ENCODE assay signal across 13 mouse cellular contexts in genomic region chr5:36174569-36175115, GRCm38 (mm10). TPM values are rescaled to one million over a fixed set of nuclear protein-coding genes. Genes with fewer than 3 reads are reported as not detected.
DNase-seq lines count a peak whose midpoint lies in the region; ATAC-seq lines count a peak whose summit lies in the region.
"Had no signal": no experiment of that assay in that cellular context is flagged by ENCODE, and none has a peak within 500 bp of the region (broad histone marks: within the 10 kb centered on the region; RNA-seq: fewer than 3 reads in every experiment).

No protein-coding gene starts in this region.

- H3K4me2 ChIP-seq in intestine, embryonic 14.5 days (ENCODE audit: low read length) = no peak overlapping the region
- no peak overlapping the region for H3K4me2 ChIP-seq in intestine, embryonic 16.5 days (ENCODE audit: low read depth, low read length)
- no peak overlapping the region for H3K4me2 ChIP-seq in forebrain, embryonic 16.5 days (ENCODE audit: low read length)
- peak overlapping the region; percentile 22 for H3K4me2 ChIP-seq in limb, embryonic 12.5 days
- H3K4me2 ChIP-seq in neural tube, embryonic 12.5 days (replicated peaks) = no peak overlapping the region
- H3K4me2 ChIP-seq: embryonic facial prominence, embryonic 15.5 days; liver, embryonic 13.5 days had no signal

- H3K9ac ChIP-seq in intestine, embryonic 14.5 days (ENCODE audit: low read length) = no peak overlapping the region
- H3K9ac ChIP-seq in intestine, embryonic 16.5 days (ENCODE audit: low read depth, low read length) = no peak overlapping the region
- no peak overlapping the region for H3K9ac ChIP-seq in forebrain, embryonic 16.5 days (replicated peaks; ENCODE audit: low read depth, low read length)
- H3K9ac ChIP-seq in limb, embryonic 12.5 days (replicated peaks) = no peak overlapping the region
- no peak overlapping the region for H3K9ac ChIP-seq in neural tube, embryonic 12.5 days
- H3K9ac ChIP-seq: embryonic facial prominence, embryonic 15.5 days; liver, embryonic 13.5 days had no signal

- WGBS in intestine, embryonic 14.5 days = 47% methylated on average over 9 of the region's 9 CpGs
- WGBS in intestine, embryonic 16.5 days = 44% methylated on average over 9 of the region's 9 CpGs
- 1% methylated on average over 9 of the region's 9 CpGs for WGBS in forebrain, embryonic 16.5 days
- WGBS in limb, embryonic 12.5 days = 21% methylated on average over 9 of the region's 9 CpGs
- WGBS in neural tube, embryonic 12.5 days = 12% methylated on average over 9 of the region's 9 CpGs

- H3K4me3 ChIP-seq in intestine, embryonic 14.5 days (ENCODE audit: low read depth, low read length) = no peak overlapping the region
- no peak overlapping the region for H3K4me3 ChIP-seq in intestine, embryonic 16.5 days (ENCODE audit: low read length)
- no peak overlapping the region for H3K4me3 ChIP-seq in forebrain, embryonic 16.5 days (replicated peaks; ENCODE audit: low read length)
- no peak overlapping the region for H3K4me3 ChIP-seq in limb, embryonic 12.5 days (replicated peaks)
- H3K4me3 ChIP-seq in neural tube, embryonic 12.5 days = no peak overlapping the region
- H3K4me3 ChIP-seq: embryonic facial prominence, embryonic 15.5 days; liver, embryonic 13.5 days had no signal

- peak; percentile 43; the same call in 1 of the 2 replicates for ATAC-seq in intestine, embryonic 14.5 days (replicated peaks; ENCODE audit: low FRiP score, low TSS enrichment, low read depth)
- ATAC-seq in intestine, embryonic 16.5 days = no peak
- peak; percentile 87 for ATAC-seq in forebrain, embryonic 16.5 days
- peak; percentile 72; the same call in 1 of the 2 replicates for ATAC-seq in limb, embryonic 12.5 days (ENCODE audit: insufficient number of reproducible peaks, insufficient read depth, low FRiP score, low TSS enrichment, low read depth)
- ATAC-seq in neural tube, embryonic 12.5 days (ENCODE audit: low FRiP score, low read depth) = peak; percentile 85

- H3K36me3 ChIP-seq in intestine, embryonic 14.5 days (ENCODE audit: control insufficient read depth, insufficient read depth, low read length) = no peaks in the 10 kb centered on the region
- H3K36me3 ChIP-seq in intestine, embryonic 16.5 days (ENCODE audit: control insufficient read depth, insufficient read depth, low read length) = no peaks in the 10 kb centered on the region
- H3K36me3 ChIP-seq in forebrain, embryonic 16.5 days (ENCODE audit: control insufficient read depth, insufficient read depth) = no peaks in the 10 kb centered on the region
- H3K36me3 ChIP-seq in limb, embryonic 12.5 days = no peaks in the 10 kb centered on the region
- H3K36me3 ChIP-seq in neural tube, embryonic 12.5 days = no peaks in the 10 kb centered on the region
- H3K36me3 ChIP-seq: embryonic facial prominence, embryonic 15.5 days; liver, embryonic 13.5 days had no signal

- peak overlapping the region; percentile 14; the same call in 1 of the 2 replicates for H3K27ac ChIP-seq in intestine, embryonic 14.5 days (ENCODE audit: low read depth)
- no peak overlapping the region; the same call in 1 of the 2 replicates for H3K27ac ChIP-seq in intestine, embryonic 16.5 days (ENCODE audit: low read length)
- no peak overlapping the region; the same call in 1 of the 2 replicates for H3K27ac ChIP-seq in forebrain, embryonic 16.5 days (ENCODE audit: low read length)
- peak overlapping the region; percentile 64 for H3K27ac ChIP-seq in limb, embryonic 12.5 days
- H3K27ac ChIP-seq in neural tube, embryonic 12.5 days = no peak overlapping the region
- H3K27ac ChIP-seq: embryonic facial prominence, embryonic 15.5 days; liver, embryonic 13.5 days had no signal

- H3K9me3 ChIP-seq in intestine, embryonic 14.5 days (ENCODE audit: control insufficient read depth, low read length) = no peaks in the 10 kb centered on the region
- H3K9me3 ChIP-seq in intestine, embryonic 16.5 days (ENCODE audit: control insufficient read depth, low read length) = no peaks in the 10 kb centered on the region
- H3K9me3 ChIP-seq in forebrain, embryonic 16.5 days (ENCODE audit: control insufficient read depth, low read length) = no peaks in the 10 kb centered on the region
- H3K9me3 ChIP-seq in limb, embryonic 12.5 days = no peaks in the 10 kb centered on the region
- no peaks in the 10 kb centered on the region for H3K9me3 ChIP-seq in neural tube, embryonic 12.5 days
- H3K9me3 ChIP-seq: embryonic facial prominence, embryonic 15.5 days; liver, embryonic 13.5 days had no signal

- H3K4me1 ChIP-seq in intestine, embryonic 14.5 days (replicated peaks; ENCODE audit: control insufficient read depth, insufficient read depth, low read length) = no peaks in the 10 kb centered on the region
- 0 out of 2 replicates have a peak, but pooled peaks cover 2% of the 10 kb centered on the region for H3K4me1 ChIP-seq in intestine, embryonic 16.5 days (ENCODE audit: control insufficient read depth, insufficient read depth, low read length)
- peaks cover 6% of the 10 kb centered on the region; the same call in 1 of the 2 replicates for H3K4me1 ChIP-seq in forebrain, embryonic 16.5 days (replicated peaks; ENCODE audit: control insufficient read depth, insufficient read depth, low read length)
- H3K4me1 ChIP-seq in limb, embryonic 12.5 days (replicated peaks) = peaks cover 26% of the 10 kb centered on the region
- H3K4me1 ChIP-seq in neural tube, embryonic 12.5 days = peaks cover 18% of the 10 kb centered on the region
- H3K4me1 ChIP-seq: liver, embryonic 13.5 days had no signal

- no peak for DNase-seq in intestine, embryonic 14.5 days (ENCODE audit: low spot score)
- DNase-seq in cerebellum, postnatal 25 days = no peak
- DNase-seq in layer of hippocampus, adult 9-10 months (ENCODE audit: low spot score) = no peak
- no peak for DNase-seq in lung, adult 18-20 months
- DNase-seq: gastrocnemius, postnatal 10 days; liver, embryonic 13.5 days; thymus, postnatal 36 days had no signal

- H3K27me3 ChIP-seq in intestine, embryonic 14.5 days (replicated peaks; ENCODE audit: control insufficient read depth, insufficient read depth, low read length) = no peaks in the 10 kb centered on the region
- H3K27me3 ChIP-seq in intestine, embryonic 16.5 days (replicated peaks; ENCODE audit: control insufficient read depth, insufficient read depth, low read length) = no peaks in the 10 kb centered on the region
- H3K27me3 ChIP-seq in forebrain, embryonic 16.5 days (replicated peaks; ENCODE audit: control insufficient read depth, insufficient read depth, low read length) = no peaks in the 10 kb centered on the region
- H3K27me3 ChIP-seq in limb, embryonic 12.5 days = no peaks in the 10 kb centered on the region
- H3K27me3 ChIP-seq in neural tube, embryonic 12.5 days (replicated peaks) = 0 out of 2 replicates have a peak, but pooled peaks cover 11% of the 10 kb centered on the region
- H3K27me3 ChIP-seq: embryonic facial prominence, embryonic 15.5 days; liver, embryonic 13.5 days had no signal

RNA-seq across cellular contexts. Expression of gene Psapl1, which starts 29.2 kb away (rescaled TPM):
- polyA plus RNA-seq in intestine, embryonic 14.5 days (2014; fragmentation: Nextera tagmentation; extraction: Ambion mirVana) = 0.11 and 0.16 TPM in 2 replicates
- polyA plus RNA-seq in intestine, embryonic 16.5 days (2015; fragmentation: Nextera tagmentation; extraction: Ambion mirVana) = 0.16 TPM in 1 of 2 replicates, not detected in the other
- polyA plus RNA-seq in forebrain, embryonic 16.5 days (2015; fragmentation: Nextera tagmentation; extraction: Ambion mirVana) = 0.08 TPM in 1 of 2 replicates, not detected in the other
- polyA plus RNA-seq in limb, embryonic 12.5 days (2016; fragmentation: Nextera tagmentation; extraction: Ambion mirVana) = 0.15 TPM in 1 of 2 replicates, not detected in the other
- polyA plus RNA-seq in neural tube, embryonic 12.5 days (2016; fragmentation: Nextera tagmentation; extraction: Ambion mirVana) = not detected in 2 replicates
- polyA plus RNA-seq: heart, postnatal 0 days; liver, embryonic 13.5 days had no signal

Comparison
In these comparisons a context has a peak if more than half of its experiments do, and no peak if none do; other contexts are left out.
1. H3K27ac ChIP-seq: peak in intestine, embryonic 14.5 days (single experiment) and limb, embryonic 12.5 days (single experiment); none in intestine, embryonic 16.5 days (single experiment), forebrain, embryonic 16.5 days (single experiment) and neural tube, embryonic 12.5 days (single experiment).